Mouse (Mus musculus): ENCODE measurements around the gene Ppp2r1b.
"Not testable (repeated sequence)": the region's sequence is repeated elsewhere in the genome, so short reads cannot be mapped to it uniquely, and the experiment has no call there.

Ppp2r1b gene

DNA sequence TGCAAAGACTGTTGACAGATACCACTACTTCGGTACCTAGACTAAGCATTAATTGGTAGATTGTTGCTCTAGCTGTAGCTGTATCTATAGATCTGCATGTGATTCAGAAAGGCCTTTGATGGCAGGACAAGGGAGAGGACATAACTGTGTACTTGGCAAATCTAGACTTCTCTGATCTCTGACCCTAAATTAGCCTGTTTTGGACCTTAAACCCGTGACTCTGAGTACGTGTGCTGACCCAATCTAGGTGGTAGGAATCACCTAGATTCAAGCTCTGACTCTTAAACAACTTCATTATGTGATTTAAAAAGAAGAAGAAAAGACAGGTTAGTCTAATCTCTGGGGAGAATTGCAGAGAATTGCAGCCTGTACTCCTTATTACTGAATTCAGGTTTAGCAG, at the start of gene Ppp2r1b:
Ppp2r1b (plus strand) TSS at position 221 of the 400 bp plus-strand sequence.
- in situ Hi-C loops (cut with MboI; ENCODE audit: low pct_unique_long_range_greater_than_20kb in 1 of 2, low sequenced_read_pairs in 2 of 2, unreplicated experiment in 1 of 2): no loop called here

DNA sequence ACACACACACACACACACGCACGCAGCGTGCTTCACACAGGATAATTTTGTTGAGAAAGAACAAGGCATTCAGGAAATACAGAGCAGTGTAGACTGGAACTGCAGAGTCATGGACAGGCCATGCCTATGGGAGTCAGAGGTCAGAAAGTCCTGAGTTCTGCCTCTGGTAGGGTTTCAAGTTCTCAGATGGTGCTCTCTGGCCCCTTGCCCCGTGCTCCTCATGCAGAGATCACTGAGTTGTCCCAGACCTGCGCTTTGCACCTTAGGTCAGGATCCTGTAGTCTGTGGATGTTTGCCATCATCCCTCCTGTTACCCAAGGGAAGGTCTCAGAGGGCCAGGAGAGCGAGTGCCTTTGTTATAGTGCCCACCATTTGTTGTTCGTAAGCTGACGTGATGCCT, 48.3 kb upstream of the Ppp2r1b start:
- in situ Hi-C loops (cut with MboI; ENCODE audit: low pct_unique_long_range_greater_than_20kb in 1 of 2, low sequenced_read_pairs in 2 of 2, unreplicated experiment in 1 of 2): no loop called here

DNA sequence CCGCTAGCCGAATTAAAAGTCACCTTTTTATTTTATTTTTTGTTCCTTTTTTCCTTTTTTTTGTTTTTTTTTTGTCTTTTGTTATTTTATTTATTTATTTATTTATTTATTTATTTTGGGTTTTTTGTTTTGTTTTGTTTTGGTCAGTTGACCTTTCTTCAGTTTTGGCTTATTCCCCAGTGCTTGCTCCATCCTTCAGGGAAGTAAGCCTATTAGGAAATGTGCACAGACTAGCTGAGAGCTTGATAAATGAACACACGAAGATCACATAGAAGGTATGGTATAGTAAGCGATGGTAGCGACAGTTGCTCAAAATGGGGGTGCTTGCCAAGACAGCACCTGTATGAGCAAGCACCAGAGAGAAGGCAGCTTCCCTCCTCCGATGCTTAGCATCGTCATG, 47.5 kb upstream of the Ppp2r1b start:
- in situ Hi-C loops (cut with MboI; ENCODE audit: low pct_unique_long_range_greater_than_20kb in 1 of 2, low sequenced_read_pairs in 2 of 2, unreplicated experiment in 1 of 2): no loop called here

DNA sequence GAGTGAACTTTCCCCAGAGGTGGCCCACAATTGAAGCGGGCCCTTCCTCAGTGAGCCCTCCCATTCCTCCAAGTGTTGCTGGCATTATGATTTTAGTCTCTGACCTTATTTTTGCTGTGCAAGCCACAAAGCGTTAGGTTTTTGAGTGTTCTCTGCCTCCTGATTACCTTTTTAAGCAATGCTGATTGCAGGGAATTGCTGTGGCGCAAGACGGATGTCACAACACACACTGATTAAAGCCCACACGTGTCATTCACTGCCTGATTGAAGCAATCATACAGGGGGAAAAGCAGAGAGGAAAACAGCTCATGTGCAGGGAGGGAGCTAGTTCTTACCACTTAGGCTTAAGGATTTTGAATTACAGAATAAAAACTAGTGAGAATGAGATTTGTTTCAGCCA, 46.7 kb upstream of the Ppp2r1b start:
- in situ Hi-C loops (cut with MboI; ENCODE audit: low pct_unique_long_range_greater_than_20kb in 1 of 2, low sequenced_read_pairs in 2 of 2, unreplicated experiment in 1 of 2): no loop called here

DNA sequence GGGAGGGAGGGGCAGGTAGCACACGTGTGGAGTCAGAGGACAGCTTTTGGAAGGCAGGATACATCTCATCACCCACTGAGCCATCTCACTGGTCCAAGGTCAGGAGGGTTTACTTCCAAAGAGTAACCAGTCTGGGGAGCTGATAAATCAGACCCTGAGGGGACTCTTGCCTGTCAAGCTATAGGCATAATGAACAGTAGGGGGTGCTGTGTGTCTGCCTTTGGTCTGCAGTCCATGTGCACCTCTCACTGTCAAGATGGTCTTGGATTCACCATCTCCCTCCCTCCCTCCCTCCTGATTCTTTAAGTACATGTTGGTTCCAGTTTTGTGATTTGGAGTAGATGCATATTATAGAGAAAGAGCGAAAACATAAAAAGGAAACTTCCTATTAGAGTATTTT, 44.1 kb upstream of the Ppp2r1b start:
- in situ Hi-C loops (cut with MboI; ENCODE audit: low pct_unique_long_range_greater_than_20kb in 1 of 2, low sequenced_read_pairs in 2 of 2, unreplicated experiment in 1 of 2): no loop called here

DNA sequence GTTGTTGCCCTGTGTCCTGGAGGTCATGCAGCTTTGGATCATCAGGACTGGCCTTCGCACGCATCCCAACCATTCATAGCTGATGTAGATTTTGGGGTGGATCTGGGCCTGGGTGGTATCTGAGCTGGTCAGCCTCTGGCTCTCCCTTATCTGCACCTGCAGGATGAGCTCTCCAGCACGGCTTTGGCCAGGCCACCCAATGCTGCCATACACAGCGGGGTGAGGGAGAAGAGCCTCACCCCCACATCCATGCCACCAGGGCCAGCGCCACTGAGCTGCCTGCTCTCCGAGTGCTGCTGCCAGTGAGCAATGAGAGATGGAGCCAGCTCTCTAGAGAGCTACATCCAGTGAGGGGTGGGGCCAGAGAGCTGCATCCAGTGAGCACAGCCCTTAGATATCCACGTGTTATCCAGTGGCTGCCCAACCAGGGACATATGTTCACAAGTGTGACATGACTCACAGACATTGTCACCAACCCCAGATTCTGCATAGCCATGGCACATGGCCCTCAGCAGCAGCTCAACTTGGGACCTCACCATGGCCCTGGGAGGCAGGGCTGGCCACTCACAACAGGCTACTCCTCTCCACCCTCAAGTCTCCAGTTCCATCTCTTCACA, 41.9 kb upstream of the Ppp2r1b start:
- in situ Hi-C loops (cut with MboI; ENCODE audit: low pct_unique_long_range_greater_than_20kb in 1 of 2, low sequenced_read_pairs in 2 of 2, unreplicated experiment in 1 of 2): no loop called here

DNA sequence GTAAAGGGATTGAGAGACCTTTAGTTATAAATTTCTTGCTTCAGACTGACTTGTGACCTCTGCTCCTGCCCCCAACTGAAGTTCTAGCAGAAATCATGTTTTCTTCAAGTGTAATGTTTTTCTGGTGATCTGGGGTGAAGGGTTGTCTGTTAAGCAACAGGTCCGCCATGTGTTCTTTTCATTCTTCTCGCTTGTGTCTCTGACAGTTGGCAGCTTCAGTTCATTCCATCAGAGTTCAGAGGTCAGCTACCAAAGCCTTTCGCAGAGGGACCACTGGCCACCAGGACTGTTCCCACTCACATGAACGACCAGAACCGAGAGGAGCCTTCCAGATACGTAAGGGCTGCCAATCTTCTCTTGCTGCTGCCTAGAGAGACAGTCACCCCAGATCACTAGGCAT, 36.6 kb upstream of the Ppp2r1b start:
- in situ Hi-C loops (cut with MboI; ENCODE audit: low pct_unique_long_range_greater_than_20kb in 1 of 2, low sequenced_read_pairs in 2 of 2, unreplicated experiment in 1 of 2): no loop called here

DNA sequence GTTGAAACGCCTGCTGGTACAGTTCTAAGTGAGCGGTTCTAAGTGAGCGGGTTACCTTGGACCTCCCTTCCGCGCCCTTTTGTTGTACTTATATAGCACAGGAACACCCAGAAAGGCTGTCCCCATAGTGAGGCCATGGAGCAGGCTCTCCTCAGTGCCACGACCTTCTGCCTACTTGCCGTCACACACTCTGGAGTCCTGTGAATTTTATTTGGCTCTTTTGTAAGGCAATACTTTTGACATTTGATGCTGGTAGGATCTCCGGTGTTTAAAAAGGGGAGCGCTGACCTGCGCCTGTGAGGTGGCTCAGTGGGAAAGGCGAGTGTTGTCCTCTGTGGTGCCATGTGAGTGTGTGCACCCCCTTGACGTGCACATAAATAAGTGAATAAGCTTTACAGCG, 36.0 kb upstream of the Ppp2r1b start:
- in situ Hi-C loops (cut with MboI; ENCODE audit: low pct_unique_long_range_greater_than_20kb in 1 of 2, low sequenced_read_pairs in 2 of 2, unreplicated experiment in 1 of 2): no loop called here

DNA sequence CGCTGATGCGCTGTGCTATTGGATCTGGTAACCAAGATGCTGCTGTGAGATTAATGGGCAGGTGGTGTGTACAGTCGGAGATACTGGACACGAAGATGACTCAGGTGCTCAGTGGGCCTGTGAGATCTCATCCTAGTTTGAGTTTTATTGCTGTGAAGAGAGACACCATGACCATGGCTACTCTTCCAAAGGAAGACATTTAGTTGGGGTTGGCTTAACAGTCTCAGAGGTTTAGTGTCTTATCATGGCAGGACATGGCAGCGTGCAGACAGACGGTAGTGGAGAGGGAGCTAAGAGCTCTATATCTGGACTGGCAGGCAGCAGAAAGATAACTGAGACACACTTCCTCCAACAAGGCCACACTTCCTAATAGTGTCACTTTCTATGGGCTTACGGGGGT, 33.9 kb upstream of the Ppp2r1b start:
- in situ Hi-C loops (cut with MboI; ENCODE audit: low pct_unique_long_range_greater_than_20kb in 1 of 2, low sequenced_read_pairs in 2 of 2, unreplicated experiment in 1 of 2): no loop called here

DNA sequence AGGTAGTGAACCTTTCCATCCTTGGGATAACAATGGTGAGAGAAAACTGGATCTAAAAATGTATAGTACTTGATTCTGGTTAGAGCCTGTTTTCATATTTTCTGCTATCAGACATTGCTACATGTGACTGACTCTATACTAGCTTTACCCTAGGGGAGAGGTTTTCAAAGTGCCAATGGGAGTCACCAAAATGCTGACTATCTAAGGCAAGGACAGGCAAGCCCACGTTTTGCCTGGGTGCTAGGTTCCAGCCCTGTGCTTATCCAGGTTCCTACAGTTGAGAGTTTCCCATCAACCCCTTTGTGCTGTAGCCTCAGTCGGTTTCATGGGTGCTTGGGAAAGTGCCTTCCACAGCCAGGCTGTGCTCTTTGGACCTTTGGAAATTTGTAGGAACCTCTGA, 33.4 kb upstream of the Ppp2r1b start:
- in situ Hi-C loops (cut with MboI; ENCODE audit: low pct_unique_long_range_greater_than_20kb in 1 of 2, low sequenced_read_pairs in 2 of 2, unreplicated experiment in 1 of 2): no loop called here

DNA sequence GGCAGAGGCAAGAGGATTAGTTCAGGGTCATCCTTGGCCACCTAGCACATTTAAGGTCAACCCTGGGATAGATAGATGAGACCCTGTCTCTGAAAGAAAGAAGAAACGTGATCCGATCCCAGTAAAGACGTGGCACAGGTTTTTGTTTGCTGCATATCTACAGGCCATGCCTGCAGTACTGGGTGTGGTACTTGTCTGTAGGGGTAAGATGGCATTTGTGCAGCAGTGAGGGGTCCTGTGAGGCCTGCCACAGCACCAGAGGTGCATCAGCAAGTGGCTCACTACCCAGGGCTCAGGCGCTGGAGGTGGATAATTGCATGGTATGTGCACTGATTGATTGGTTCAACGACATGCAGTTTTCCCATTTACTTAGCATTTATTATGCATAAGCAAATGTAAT, 31.3 kb upstream of the Ppp2r1b start:
- in situ Hi-C loops (cut with MboI; ENCODE audit: low pct_unique_long_range_greater_than_20kb in 1 of 2, low sequenced_read_pairs in 2 of 2, unreplicated experiment in 1 of 2): no loop called here

DNA sequence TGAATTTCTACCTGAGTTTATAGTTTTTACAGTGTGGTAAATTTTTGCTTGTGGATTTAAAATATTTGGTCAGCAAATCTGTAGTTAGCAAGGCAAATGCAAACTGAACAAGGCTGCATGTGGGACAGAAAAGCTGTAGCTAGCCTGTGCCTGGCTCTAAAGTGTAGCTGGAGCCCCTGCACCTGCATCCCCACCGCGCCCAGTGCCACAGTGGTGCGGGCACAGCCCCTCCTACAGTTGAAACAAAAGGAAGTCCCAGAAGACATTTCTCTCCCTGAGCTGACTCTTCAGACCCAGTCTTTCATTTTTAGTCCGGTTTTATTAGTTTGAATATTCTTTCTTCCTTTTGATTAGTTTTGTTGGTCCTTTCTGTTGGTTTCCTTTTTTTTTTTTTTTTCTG, 29.4 kb upstream of the Ppp2r1b start:
- in situ Hi-C loops (cut with MboI; ENCODE audit: low pct_unique_long_range_greater_than_20kb in 1 of 2, low sequenced_read_pairs in 2 of 2, unreplicated experiment in 1 of 2): no loop called here

DNA sequence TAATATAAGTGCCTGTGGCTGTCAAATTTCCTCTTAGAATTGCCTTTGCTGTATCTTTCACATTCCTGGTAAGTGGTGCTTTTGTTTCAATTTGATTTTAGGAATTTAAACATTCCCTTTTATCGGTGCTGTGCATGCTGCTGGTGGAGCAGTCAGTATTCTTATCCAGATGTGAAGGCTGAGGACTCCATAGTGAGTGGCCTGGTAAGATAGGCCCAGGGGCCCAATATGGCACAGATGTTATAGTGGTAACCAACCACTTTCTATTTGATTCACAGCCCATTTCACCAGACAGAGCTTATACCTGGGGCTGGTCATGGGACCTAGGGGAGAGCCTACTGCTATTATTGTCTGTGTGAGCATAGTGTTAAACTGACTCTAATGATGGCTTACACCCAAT, 28.6 kb upstream of the Ppp2r1b start:
- in situ Hi-C loops (cut with MboI; ENCODE audit: low pct_unique_long_range_greater_than_20kb in 1 of 2, low sequenced_read_pairs in 2 of 2, unreplicated experiment in 1 of 2): no loop called here

DNA sequence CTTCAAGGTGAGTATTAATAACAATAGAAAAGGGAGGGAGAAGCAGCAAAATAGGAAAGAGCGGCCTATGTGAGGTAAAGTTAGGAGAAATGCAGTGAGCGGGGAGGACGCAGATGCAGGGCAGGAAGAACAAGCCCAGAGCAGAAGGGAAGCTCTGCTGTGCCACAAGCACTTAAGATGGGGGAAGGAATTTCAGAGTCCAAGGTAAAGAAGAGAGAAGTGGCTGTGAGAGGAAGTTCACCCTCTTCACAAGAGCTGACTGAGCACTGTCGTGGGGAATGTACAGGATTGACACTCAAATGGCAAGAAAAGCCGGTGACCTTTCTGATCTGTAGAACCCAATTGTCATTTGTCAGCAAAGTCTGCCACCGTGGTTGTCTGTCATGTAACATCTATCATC, 27.1 kb upstream of the Ppp2r1b start:
- in situ Hi-C loops (cut with MboI; ENCODE audit: low pct_unique_long_range_greater_than_20kb in 1 of 2, low sequenced_read_pairs in 2 of 2, unreplicated experiment in 1 of 2): no loop called here

DNA sequence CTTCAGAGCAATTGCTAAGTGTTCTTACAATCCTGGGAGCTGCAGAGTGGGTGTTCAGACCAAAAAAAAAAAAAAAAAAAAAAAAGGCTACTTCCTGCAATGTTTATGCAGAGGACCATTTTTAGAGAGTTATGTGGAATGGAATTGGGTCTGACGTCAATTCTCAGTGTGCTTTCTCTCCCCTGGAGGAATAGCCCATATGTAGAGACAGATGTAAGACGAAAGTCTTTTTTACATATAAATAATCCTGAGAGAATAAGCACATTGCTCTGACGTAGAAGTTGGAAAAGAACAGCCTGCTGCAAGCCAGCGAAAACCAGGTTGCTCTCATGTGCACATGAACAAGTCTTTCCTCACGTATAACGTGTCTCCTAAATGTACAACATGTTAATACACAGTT, 25.4 kb upstream of the Ppp2r1b start:
- in situ Hi-C loops (cut with MboI; ENCODE audit: low pct_unique_long_range_greater_than_20kb in 1 of 2, low sequenced_read_pairs in 2 of 2, unreplicated experiment in 1 of 2): no loop called here

DNA sequence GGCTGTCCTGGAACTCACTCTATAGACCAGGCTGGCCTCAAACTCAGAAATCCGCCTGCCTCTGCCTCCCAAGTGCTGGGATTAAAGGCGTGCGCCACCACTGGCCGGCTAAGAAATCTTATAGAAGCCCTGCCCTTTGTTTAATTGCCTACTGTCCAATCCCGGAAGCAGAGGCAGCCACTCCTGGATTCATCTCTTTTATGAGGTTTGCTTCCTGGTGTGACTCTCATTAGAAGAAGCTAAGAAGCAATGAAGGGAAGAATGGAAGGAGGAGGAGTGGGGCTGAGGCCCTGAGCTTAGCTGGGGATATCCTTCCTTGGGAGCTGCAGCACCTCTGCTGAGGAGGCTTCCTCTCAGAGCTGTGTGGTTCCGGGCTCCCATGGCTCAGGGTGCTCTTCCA, 23.4 kb upstream of the Ppp2r1b start:
- in situ Hi-C loops (cut with MboI; ENCODE audit: low pct_unique_long_range_greater_than_20kb in 1 of 2, low sequenced_read_pairs in 2 of 2, unreplicated experiment in 1 of 2): no loop called here

DNA sequence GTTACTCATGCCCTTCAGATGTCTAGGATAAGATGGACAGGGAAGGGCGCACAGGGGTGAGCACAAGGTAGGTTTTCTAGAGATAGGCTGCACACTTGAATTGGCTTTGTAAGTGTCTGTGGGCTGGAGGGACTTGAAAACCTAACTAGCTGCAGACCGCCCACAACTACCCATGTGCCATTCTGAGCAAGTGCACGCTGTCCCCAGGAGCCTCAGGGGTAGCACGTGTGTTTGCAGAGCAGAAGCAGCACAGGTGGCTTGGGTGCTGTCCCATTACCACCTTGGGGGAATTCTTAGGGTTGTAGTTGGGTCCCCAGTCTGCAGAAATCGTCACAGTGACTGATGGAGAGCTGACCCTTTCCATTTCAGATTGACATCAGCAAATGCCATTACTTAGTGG, 22.9 kb upstream of the Ppp2r1b start:
- in situ Hi-C loops (cut with MboI; ENCODE audit: low pct_unique_long_range_greater_than_20kb in 1 of 2, low sequenced_read_pairs in 2 of 2, unreplicated experiment in 1 of 2): no loop called here

DNA sequence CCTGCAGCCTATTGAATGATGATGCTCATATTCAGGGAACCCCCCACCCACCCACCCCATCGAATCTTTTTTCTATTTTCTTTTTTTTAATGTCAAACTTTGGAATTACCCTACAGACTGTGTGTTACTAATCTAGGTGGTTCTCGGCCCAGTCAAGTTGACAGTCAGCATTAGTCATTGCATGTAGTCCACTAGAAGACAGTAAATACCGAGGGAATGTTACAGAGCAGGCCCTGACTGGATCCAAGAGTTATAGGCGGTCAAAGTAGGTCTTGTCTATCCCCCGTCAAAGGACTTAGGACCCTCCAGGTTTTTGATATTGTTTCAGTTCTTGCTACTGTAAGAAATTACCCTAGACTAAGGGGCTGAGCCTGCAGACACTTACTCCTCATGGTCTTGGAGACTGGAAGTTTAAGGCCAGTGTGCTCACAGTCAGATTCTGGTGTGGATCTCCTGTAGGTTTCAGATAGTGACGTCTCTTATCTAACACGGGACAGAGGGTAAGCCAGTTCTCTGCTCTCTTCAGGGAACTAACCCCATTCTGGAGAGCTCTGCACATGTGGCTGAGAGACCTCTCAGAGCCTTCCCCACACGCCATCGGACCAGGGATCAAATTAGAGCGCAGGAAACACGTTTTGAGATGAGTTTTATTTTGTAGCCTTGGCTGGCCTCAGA, 21.2 kb upstream of the Ppp2r1b start:
- in situ Hi-C loops (cut with MboI; ENCODE audit: low pct_unique_long_range_greater_than_20kb in 1 of 2, low sequenced_read_pairs in 2 of 2, unreplicated experiment in 1 of 2): no loop called here

DNA sequence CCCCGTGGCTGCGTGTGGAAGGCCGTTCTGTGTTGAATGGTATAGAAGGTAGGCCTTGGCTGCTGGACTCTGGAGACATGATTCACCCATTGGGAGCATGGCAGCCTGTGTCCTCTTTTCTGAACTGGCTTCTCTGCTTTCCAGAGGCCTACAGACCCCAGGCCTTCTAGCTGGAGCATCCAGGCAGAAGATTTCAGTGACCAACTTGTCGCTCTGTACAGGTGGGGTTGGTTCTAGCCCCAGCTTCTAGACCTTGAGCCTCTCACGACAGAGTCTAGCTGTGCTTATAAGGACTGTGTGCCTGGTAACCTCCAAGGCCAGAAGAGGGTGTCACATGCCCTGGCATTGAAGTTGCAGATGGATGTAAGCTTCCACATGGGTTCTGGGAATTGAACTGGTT, 13.6 kb upstream of the Ppp2r1b start:
- in situ Hi-C loops (cut with MboI; ENCODE audit: low pct_unique_long_range_greater_than_20kb in 1 of 2, low sequenced_read_pairs in 2 of 2, unreplicated experiment in 1 of 2): no loop called here

DNA sequence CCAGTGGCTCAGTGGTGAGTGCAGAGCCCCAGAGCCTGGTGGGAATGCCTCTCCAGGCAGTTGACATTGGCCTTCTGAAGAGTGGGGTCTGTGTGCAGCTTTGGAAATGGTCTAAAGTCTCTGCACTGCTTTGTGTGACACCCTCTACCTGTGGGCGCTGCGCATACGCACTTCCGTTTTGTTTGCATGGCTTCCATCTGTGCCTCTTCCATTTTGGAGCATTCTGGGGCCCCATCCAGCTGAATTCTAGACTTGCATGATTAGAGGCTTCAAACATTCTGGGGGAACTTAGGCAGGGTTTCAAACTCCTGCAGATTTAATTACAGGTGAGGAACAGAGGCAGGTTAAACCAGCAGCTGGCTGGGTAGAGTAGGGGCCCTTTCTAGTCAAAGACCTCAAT, 12.9 kb upstream of the Ppp2r1b start:
- in situ Hi-C loops (cut with MboI; ENCODE audit: low pct_unique_long_range_greater_than_20kb in 1 of 2, low sequenced_read_pairs in 2 of 2, unreplicated experiment in 1 of 2): no loop called here

DNA sequence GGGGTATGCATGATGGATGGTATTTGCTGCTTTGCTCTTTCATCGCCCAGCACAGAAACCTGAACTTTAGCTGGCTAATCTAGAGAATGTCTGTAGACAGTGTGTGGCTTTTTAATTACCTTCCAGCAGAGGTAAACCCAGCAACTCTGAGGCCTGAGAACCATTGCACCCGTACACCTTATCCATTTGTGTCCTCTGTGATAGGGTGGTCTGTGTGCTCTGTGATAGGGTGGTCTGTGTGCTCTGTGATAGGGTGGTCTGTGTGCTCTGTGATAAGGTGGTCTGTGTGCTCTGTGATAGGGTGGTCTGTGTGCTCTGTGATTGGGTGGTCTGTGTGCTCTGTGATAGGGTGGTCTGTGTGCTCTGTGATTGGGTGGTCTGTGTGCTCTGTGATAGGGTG, 12.5 kb upstream of the Ppp2r1b start:
- in situ Hi-C loops (cut with MboI; ENCODE audit: low pct_unique_long_range_greater_than_20kb in 1 of 2, low sequenced_read_pairs in 2 of 2, unreplicated experiment in 1 of 2): not testable (repeated sequence)
